ENCODE assay signal across 30 mouse cellular contexts in the genomic region with DNA sequence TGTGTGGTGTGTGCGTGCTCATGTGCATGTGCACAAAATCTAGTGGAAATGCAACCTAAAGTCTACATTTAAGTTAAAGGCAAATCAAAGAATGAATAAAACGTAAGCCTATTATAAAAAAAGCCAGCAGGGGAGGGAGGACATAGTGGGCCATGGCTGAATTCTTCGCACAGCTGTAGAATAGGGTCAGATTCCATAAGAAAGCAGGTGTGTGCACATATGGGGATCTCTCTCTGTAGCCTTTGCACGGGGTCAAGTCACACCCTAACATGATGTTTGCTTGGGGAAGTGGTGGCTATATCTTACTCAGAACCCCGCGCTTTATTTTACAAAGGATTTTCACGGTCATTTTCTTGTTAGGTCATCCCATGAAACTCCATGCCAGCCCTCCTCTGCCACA. TPM values are rescaled to one million over a fixed set of nuclear protein-coding genes. Genes with fewer than 3 reads are reported as not detected.
"Had no signal": no experiment of that assay in that cellular context is flagged by ENCODE, and none has a peak within 500 bp of the region (broad histone marks: within the 10 kb centered on the region; RNA-seq: fewer than 3 reads in every experiment).

No protein-coding gene starts in this region.

- H3K27ac ChIP-seq: gastrocnemius, adult 2 months; heart, adult 2 months; hindbrain, embryonic 12.5 days; hindbrain, embryonic 14.5 days; intestine, embryonic 15.5 days; layer of hippocampus, adult 2 months; left cerebral cortex, adult 2 months; liver, embryonic 13.5 days; liver, embryonic 15.5 days had no signal

- ATAC-seq: hindbrain, embryonic 16.5 days; inflammation-experienced regulatory T-cells, adult 6 months; intestine, postnatal 0 days; liver, postnatal 0 days had no signal

- H3K36me3 ChIP-seq: heart, embryonic 12.5 days; hindbrain, embryonic 12.5 days; intestine, embryonic 15.5 days; liver, embryonic 13.5 days; liver, embryonic 15.5 days had no signal

- H3K9ac ChIP-seq: heart, embryonic 12.5 days; hindbrain, embryonic 12.5 days; hindbrain, embryonic 14.5 days; intestine, embryonic 15.5 days; liver, embryonic 13.5 days; liver, embryonic 15.5 days; liver, postnatal 0 days had no signal

- H3K4me2 ChIP-seq: heart, embryonic 12.5 days; hindbrain, embryonic 12.5 days; hindbrain, embryonic 14.5 days; intestine, embryonic 15.5 days; liver, embryonic 11.5 days; liver, embryonic 13.5 days; liver, embryonic 15.5 days had no signal

- DNase-seq: gastrocnemius, adult 2 months; gastrocnemius, postnatal 10 days; gastrocnemius, postnatal 25 days; heart, adult 11 months; heart, adult 2 months; heart, postnatal 10 days; heart, postnatal 36 days; kidney, adult 18-20 months; kidney, adult 8-10 months; kidney, postnatal 10 days; kidney, postnatal 4 days; liver; liver, embryonic 13.5 days; liver, postnatal 0 days had no signal

- H3K4me1 ChIP-seq: intestine, embryonic 15.5 days had no signal

- H3K27me3 ChIP-seq: heart, embryonic 12.5 days; intestine, embryonic 15.5 days had no signal

- H3K4me3 ChIP-seq: gastrocnemius, adult 2 months; heart, adult 2 months; heart, embryonic 12.5 days; hindbrain, embryonic 12.5 days; intestine, embryonic 15.5 days; layer of hippocampus, adult 2 months; left cerebral cortex, adult 2 months; liver, embryonic 13.5 days; liver, embryonic 15.5 days had no signal

- H3K9me3 ChIP-seq: heart, embryonic 12.5 days; hindbrain, embryonic 12.5 days; intestine, embryonic 15.5 days; liver, embryonic 13.5 days; liver, embryonic 15.5 days had no signal

RNA-seq across cellular contexts. Expression of gene E2f8, which starts 11.7 kb away (rescaled TPM):
- total RNA-seq: gastrocnemius, adult 2 months had no signal

RNA-seq across cellular contexts. Expression of gene Csrp3, which starts 45.3 kb away (rescaled TPM):
- total RNA-seq: layer of hippocampus, adult 2 months; layer of hippocampus, postnatal 10 days; layer of hippocampus, postnatal 25 days; left cerebral cortex, adult 2 months; left cerebral cortex, postnatal 14 days; left cerebral cortex, postnatal 36 days had no signal
- polyA plus RNA-seq: frontal cortex, adult 2 months; hindbrain, embryonic 14.5 days; inflammation-experienced regulatory T-cells, adult 6 months had no signal
